Mouse (Mus musculus) small intestine, adult 2 months (tissue): ENCODE results near the gene Gm20388. TPM values are rescaled to one million over a fixed set of nuclear protein-coding genes. Genes with fewer than 3 reads are reported as not detected.

Experiments
- H3K27ac ChIP-seq: fragments of 200-500 bp; 2 replicates; pipeline ENCODE4 v1.5.1; 2012; ENCODE audit warnings: low read depth, low read length, control low read depth, inconsistent platforms; ENCODE audit not compliant: insufficient read depth
- H3K27me3 ChIP-seq: fragments of 200-500 bp; 2 replicates; pipeline ENCODE4 v1.6.1; 2012; ENCODE audit warnings: mild to moderate bottlenecking, moderate library complexity, low read length, inconsistent platforms; ENCODE audit not compliant: control insufficient read depth, insufficient read depth
- H3K36me3 ChIP-seq: fragments of 200-500 bp; 2 replicates; pipeline ENCODE4 v1.6.1; 2012; ENCODE audit warnings: mild to moderate bottlenecking, low read length, control low read depth, inconsistent platforms; ENCODE audit not compliant: control insufficient read depth, insufficient read depth
- H3K4me1 ChIP-seq: fragments of 200-500 bp; 2 replicates; pipeline ENCODE4 v1.6.1; 2012; ENCODE audit warnings: low read length, inconsistent platforms, mixed read lengths; ENCODE audit not compliant: control insufficient read depth, insufficient read depth, insufficient read length
- H3K4me3 ChIP-seq: fragments of 200-500 bp; 2 replicates; pipeline ENCODE4 v1.5.1; 2012; ENCODE audit warnings: low read depth, mild to moderate bottlenecking, control low read depth, inconsistent platforms, low read length, moderate library complexity
- CTCF ChIP-seq: fragments of 200-500 bp; IDR thresholded peaks from 2 replicates; pipeline ENCODE4 v1.5.1; 2012; ENCODE audit warnings: low read depth, mild to moderate bottlenecking, control low read depth, inconsistent platforms, low read length, moderate library complexity, mixed read lengths; ENCODE audit not compliant: insufficient replicate concordance, insufficient read length; ENCODE audit errors: extremely low read depth
- POLR2A ChIP-seq: fragments of 200-500 bp; IDR thresholded peaks from 2 replicates; pipeline ENCODE4 v1.6.1; 2012; ENCODE audit warnings: low read depth, mild to moderate bottlenecking, control low read depth, inconsistent platforms, low read length, moderate library complexity
- WGBS: fragments of 180-500 bp; shearing (Covaris S2); methylation state at CpG from one replicate; pipeline ENCODE4 v1.1.7; 2018; 5-methylcytosine and 5-hydroxymethylcytosine counted together
- polyA plus RNA-seq: library from polyadenylated mRNA; depleted of rRNA; stranded (reverse); fragments of >200 nt; gene quantifications from 2 replicates; pipeline ENCODE4 v1.2.3, GENCODE M21; 2012

Gm20388 gene
- polyA plus RNA-seq, 1 experiment: 37.3 TPM

DNA sequence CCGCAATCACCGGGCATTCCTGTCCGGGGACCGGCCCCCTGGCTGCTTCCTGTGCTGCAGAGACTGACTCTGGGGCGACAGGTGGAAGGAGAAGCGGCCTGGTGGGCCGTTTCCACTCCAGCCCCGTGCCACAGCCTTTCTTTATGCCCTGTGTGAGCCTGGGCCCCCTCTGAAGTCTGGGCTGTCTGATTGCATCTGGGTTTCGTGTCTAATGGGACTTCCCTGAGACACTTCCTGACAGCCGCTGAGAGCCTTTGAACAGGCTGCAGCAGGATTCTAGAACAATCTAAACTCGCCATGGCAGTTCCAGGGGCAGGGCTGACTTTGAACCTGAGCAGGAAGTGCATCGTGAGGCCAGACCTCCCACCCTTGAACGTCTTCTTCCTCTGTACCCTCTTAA lies 1066.5 kb downstream of the Gm20388 start:
- Histone ChIP-seq H3K36me3 (no peaks in the 10 kb centered on the region), H3K27me3 (0 out of 2 replicates have a peak, but pooled peaks cover 2% of the 10 kb centered on the region), H3K4me1 (no peaks in the 10 kb centered on the region; the same call in none of the 2 replicates), H3K4me3 (no peak overlapping the region), H3K27ac (no peak overlapping the region)
- 60% methylated on average over 13 of the region's 13 CpGs for WGBS
- no peak for TF ChIP-seq POLR2A
- no peak for TF ChIP-seq CTCF

DNA sequence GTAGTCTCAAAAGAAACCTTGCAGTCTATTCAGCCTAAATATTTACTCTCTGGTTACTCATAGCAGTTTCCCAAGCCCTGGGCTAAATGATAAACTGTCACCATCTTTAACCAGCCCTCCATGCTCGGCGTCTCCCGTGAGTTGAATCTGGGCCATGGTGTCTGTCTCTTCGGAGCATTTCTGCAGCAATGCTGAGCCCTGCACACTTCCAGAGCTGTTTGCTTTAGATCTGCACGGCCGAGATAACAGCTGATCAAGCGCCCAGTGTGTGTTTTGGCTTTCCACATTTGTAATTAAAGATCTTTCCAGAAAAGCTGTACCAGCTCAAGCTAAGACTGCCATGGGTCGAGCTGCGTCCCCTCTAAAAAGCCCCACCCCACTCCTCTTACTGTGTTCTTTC lies 1068.6 kb downstream of the Gm20388 start:
- WGBS: 17% methylated on average over 9 of the region's 9 CpGs
- Histone ChIP-seq H3K27me3 (no peaks in the 10 kb centered on the region), H3K4me1 (no peaks in the 10 kb centered on the region; the same call in 1 of the 2 replicates), H3K27ac (no peak overlapping the region), H3K4me3 (no peak overlapping the region), H3K36me3 (no peaks in the 10 kb centered on the region)
- TF ChIP-seq CTCF (no peak), POLR2A (no peak)

DNA sequence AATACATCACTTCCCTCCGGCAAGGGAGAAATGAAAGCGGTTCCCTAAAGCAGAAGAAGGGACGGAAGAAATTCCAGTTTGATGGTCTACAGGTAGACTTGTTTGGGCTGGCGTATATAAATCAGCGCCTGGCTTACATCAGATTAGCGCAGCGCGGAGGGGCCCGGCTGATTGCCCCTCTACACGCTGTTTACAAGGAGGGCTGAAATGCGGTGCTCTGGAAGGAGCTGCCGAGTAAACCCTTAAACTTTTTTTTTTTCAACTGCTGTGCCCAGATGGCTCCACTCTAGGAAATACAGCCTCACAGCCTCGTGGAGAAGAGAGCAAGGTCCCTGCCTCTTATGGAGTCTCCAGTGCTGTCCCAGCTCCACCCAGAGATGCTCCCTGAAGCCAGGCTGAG lies 1070.3 kb downstream of the Gm20388 start:
- H3K4me3 ChIP-seq: no peak overlapping the region
- no peak overlapping the region for H3K27ac ChIP-seq
- H3K4me1 ChIP-seq: no peaks in the 10 kb centered on the region; the same call in 1 of the 2 replicates
- no peaks in the 10 kb centered on the region for H3K27me3 ChIP-seq
- 52% methylated on average over 13 of the region's 13 CpGs for WGBS
- no peaks in the 10 kb centered on the region for H3K36me3 ChIP-seq
- TF ChIP-seq CTCF: no peak
- TF ChIP-seq POLR2A: no peak

DNA sequence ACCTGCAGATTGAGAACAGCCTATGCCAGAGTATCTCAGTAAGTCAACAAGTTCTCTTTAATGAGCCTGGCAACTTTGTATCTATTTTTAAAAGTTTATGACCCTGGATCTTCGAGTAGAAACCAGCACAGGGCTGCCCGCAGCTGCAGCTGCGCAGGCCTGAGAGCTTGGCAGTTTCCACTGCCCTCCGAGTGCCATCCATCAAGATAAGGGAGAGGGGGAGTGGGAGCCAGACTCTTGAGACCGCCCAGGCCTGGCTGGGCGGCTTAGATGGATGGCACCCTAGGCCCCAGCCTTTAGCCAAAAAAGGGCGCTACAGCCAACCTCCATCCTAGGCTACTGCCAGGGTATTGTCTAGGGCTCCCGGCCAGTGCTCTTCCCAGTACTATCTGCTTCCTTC lies 1074.2 kb downstream of the Gm20388 start:
- Histone ChIP-seq H3K27ac (no peak overlapping the region), H3K36me3 (no peaks in the 10 kb centered on the region), H3K27me3 (no peaks in the 10 kb centered on the region), H3K4me3 (no peak overlapping the region), H3K4me1 (peaks cover 2% of the 10 kb centered on the region; the same call in 1 of the 2 replicates)
- 30% methylated on average over 8 of the region's 8 CpGs for WGBS
- TF ChIP-seq POLR2A (no peak), CTCF (no peak)

DNA sequence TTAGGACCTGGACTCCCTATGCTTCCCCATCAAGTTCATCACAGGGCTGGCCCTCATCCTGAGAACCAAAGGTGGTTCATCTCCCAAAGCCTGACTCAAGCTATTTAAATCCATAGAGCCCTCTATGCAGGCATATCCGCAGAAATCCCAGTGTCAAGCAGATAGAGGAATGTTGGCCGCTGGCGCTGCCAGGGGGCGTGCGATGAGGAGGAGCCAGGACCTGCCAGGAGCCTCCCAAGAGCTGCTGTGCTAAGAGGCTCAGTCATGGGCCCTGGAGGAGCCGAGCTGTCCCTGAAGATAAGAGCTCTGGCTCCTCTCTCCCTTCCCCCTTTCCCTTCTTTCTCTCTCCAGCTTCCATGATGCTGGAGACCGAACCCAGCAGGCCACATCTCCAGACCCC lies 1075.4 kb downstream of the Gm20388 start:
- Histone ChIP-seq H3K4me1 (peaks cover 2% of the 10 kb centered on the region; the same call in 1 of the 2 replicates), H3K4me3 (no peak overlapping the region), H3K36me3 (no peaks in the 10 kb centered on the region), H3K27me3 (no peaks in the 10 kb centered on the region), H3K27ac (no peak overlapping the region)
- 38% methylated on average over 7 of the region's 7 CpGs for WGBS
- TF ChIP-seq CTCF (no peak), POLR2A (no peak)

DNA sequence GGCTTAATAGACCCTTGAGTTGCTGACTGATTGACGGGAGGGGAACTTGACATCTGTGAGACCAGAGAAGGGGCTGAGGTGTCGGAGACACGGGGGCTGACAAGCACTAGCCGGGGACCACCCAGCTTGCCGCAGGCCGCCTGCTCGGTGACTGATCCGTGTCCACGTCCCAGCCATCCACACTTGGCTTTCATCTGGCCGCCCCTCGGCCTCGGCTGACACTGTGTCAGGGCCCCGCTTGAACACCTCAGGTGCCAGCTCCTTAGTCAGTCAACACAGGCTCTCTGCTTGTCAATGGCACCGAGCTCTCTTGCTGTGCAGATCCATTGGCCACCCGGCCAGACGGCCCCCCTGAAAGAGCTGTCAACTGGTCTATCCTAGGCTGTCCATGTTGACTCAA lies 1083.1 kb downstream of the Gm20388 start:
- no peaks in the 10 kb centered on the region for H3K36me3 ChIP-seq
- H3K4me3 ChIP-seq: no peak overlapping the region
- 93% methylated on average over 16 of the region's 16 CpGs for WGBS
- peaks cover 34% of the 10 kb centered on the region for H3K4me1 ChIP-seq
- no peak overlapping the region for H3K27ac ChIP-seq
- no peak for TF ChIP-seq POLR2A
- TF ChIP-seq CTCF: no peak
- no peaks in the 10 kb centered on the region for H3K27me3 ChIP-seq

DNA sequence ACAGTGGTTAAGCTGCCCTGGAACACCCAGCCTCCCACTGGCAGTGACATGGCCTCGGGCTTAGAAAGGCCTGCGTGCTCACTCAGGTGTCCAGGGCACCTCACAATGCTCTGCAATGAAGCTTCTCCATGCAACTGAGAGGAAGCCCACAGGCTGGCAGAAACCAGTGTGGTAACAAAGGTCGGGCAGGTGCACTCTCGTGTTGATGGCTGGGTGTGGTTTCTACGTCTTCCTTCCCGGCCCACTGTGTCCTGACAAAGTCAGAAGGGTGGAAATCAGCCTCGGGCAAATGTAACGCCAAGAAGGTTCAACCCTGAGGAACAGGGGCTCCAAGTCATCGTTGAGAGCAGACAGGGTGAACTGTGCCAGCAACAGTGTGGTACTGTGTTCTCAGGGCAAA lies 1084.8 kb downstream of the Gm20388 start:
- H3K4me1 ChIP-seq: peaks cover 34% of the 10 kb centered on the region
- 21% methylated on average over 9 of the region's 9 CpGs for WGBS
- no peaks in the 10 kb centered on the region for H3K36me3 ChIP-seq
- peak overlapping the region; percentile 16; the same call in 1 of the 2 replicates for H3K4me3 ChIP-seq
- no peak for TF ChIP-seq POLR2A
- peak overlapping the region; percentile 49; the same call in 1 of the 2 replicates for H3K27ac ChIP-seq
- no peaks in the 10 kb centered on the region for H3K27me3 ChIP-seq
